Mouse (Mus musculus) lung, embryonic 14.5 days (tissue): Measurements from ENCODE around the gene Ltb. TPM values are rescaled to one million over a fixed set of nuclear protein-coding genes. Genes with fewer than 3 reads are reported as not detected.

Experiments
- ATAC-seq: fragments of 200-750 bp; cut with Nextera tagmentation; 2 replicates; pipeline ENCODE4 v1.8.0; 2017; ENCODE audit warnings: mild to moderate bottlenecking, moderate TSS enrichment, moderate library complexity; ENCODE audit not compliant: insufficient read depth
- DNase-seq: peaks from one replicate; pipeline ENCODE4 v3.0.0-alpha.2; 2015
- H3K27ac ChIP-seq: fragments of 300-500 bp; sonication (generic); 2 replicates; pipeline ENCODE4 v1.5.1; 2014; ENCODE audit warnings: low read depth, mild to moderate bottlenecking, moderate library complexity
- H3K27me3 ChIP-seq: fragments of 300-500 bp; sonication (generic); 2 replicates; pipeline ENCODE4 v1.6.1; 2014; ENCODE audit warnings: low read length, control low read depth; ENCODE audit not compliant: insufficient read depth
- H3K36me3 ChIP-seq: fragments of 300-500 bp; sonication (generic); 2 replicates; pipeline ENCODE4 v1.6.1; 2014; ENCODE audit warnings: control low read depth; ENCODE audit not compliant: insufficient read depth
- H3K4me1 ChIP-seq: fragments of 300-500 bp; sonication (generic); 2 replicates; pipeline ENCODE4 v1.6.1; 2014; ENCODE audit warnings: antibody characterized with exemption, control low read depth; ENCODE audit not compliant: insufficient read depth
- H3K4me2 ChIP-seq: fragments of 300-500 bp; sonication (generic); 2 replicates; pipeline ENCODE4 v1.6.1; 2014; ENCODE audit warnings: mild to moderate bottlenecking
- H3K4me3 ChIP-seq: fragments of 300-500 bp; sonication (generic); 2 replicates; pipeline ENCODE4 v1.5.1; 2014; ENCODE audit warnings: low read depth, low read length
- H3K9ac ChIP-seq: fragments of 300-500 bp; sonication (generic); 2 replicates; pipeline ENCODE4 v1.6.1; 2014
- H3K9me3 ChIP-seq: fragments of 300-500 bp; sonication (generic); 2 replicates; pipeline ENCODE4 v1.6.1; 2016; ENCODE audit warnings: low read depth, low read length, control low read depth
- CTCF ChIP-seq: IDR thresholded peaks from 2 replicates; pipeline ENCODE4 v1.5.1; 2016; ENCODE audit warnings: antibody characterized with exemption, low read depth
- WGBS: fragments of 180-500 bp; shearing (Covaris S2); extraction: QIAGEN DNeasy Blood & Tissue Kit; methylation state at CpG from one replicate; pipeline ENCODE4 v1.1.7; 2014; 5-methylcytosine and 5-hydroxymethylcytosine counted together
- polyA plus RNA-seq: library from polyadenylated mRNA; unstranded; fragments of >200 nt; fragmentation: Nextera tagmentation; extraction: Ambion mirVana; gene quantifications from 2 replicates; pipeline ENCODE4 v1.2.1, GENCODE M21; 2014

The Ltb gene
- polyA plus RNA-seq, 1 experiment from 2014 or later = not detected

- Histone ChIP-seq H3K27me3 (peaks cover 33% of the 10 kb centered on the region), H3K36me3 (no peaks in the 10 kb centered on the region)
- ATAC-seq = peak; percentile 84
These were observed 1.5 kb downstream of the Ltb start for GRCm38 (mm10) chr17:35195631-35196320.

GRCm38 (mm10) chr17:35196321-35196641, 2.0 kb downstream of the Ltb start:
- Histone ChIP-seq H3K27ac (no peak overlapping the region), H3K9me3 (no peaks in the 10 kb centered on the region), H3K9ac (peak overlapping the region; percentile 7; the same call in 1 of the 2 replicates), H3K4me3 (peak overlapping the region; percentile 41), H3K4me2 (peak overlapping the region; percentile 77), H3K36me3 (no peaks in the 10 kb centered on the region), H3K27me3 (peaks cover 38% of the 10 kb centered on the region), H3K4me1 (no peaks in the 10 kb centered on the region; the same call in none of the 2 replicates)
- DNase-seq = no peak
- WGBS = 24% methylated on average over 9 of the region's 9 CpGs
- no peak for ATAC-seq
- no peak for TF ChIP-seq CTCF

More at GRCm38 (mm10) chr17:35195631-35196320, 1.5 kb downstream of the Ltb start:
- Histone ChIP-seq H3K4me3 (peak overlapping the region; percentile 41), H3K27ac (no peak overlapping the region), H3K9ac (peak overlapping the region; percentile 7), H3K4me2 (peak overlapping the region; percentile 77), H3K9me3 (no peaks in the 10 kb centered on the region), H3K4me1 (no peaks in the 10 kb centered on the region; the same call in none of the 2 replicates)
- peak; percentile 83 for DNase-seq
- TF ChIP-seq CTCF = peak; percentile 77
- WGBS = under 1% methylated on average over 66 of the region's 66 CpGs

- 42% methylated on average over 5 of the region's 6 CpGs for WGBS
- H3K9ac ChIP-seq = no peak overlapping the region
- H3K9me3 ChIP-seq = no peaks in the 10 kb centered on the region
- no peaks in the 10 kb centered on the region; the same call in none of the 2 replicates for H3K4me1 ChIP-seq
- no peak for TF ChIP-seq CTCF
- H3K4me3 ChIP-seq = no peak overlapping the region
- ATAC-seq (no peak), DNase-seq (no peak)
- no peaks in the 10 kb centered on the region for H3K36me3 ChIP-seq
- no peak overlapping the region for H3K4me2 ChIP-seq
- peaks cover 43% of the 10 kb centered on the region for H3K27me3 ChIP-seq
- H3K27ac ChIP-seq = no peak overlapping the region
These were observed 2.9 kb downstream of the Ltb start for GRCm38 (mm10) chr17:35197126-35197525.

- Histone ChIP-seq H3K9ac (no peak overlapping the region), H3K4me1 (no peaks in the 10 kb centered on the region; the same call in none of the 2 replicates)
- 53% methylated on average over 7 of the region's 7 CpGs for WGBS
These were observed 3.8 kb downstream of the Ltb start for GRCm38 (mm10) chr17:35198029-35198428.

GRCm38 (mm10) chr17:35198946-35199345, 4.7 kb downstream of the Ltb start:
- 28% methylated on average over 8 of the region's 8 CpGs for whole genome bisulfite sequencing
- H3K9ac ChIP-seq = no peak overlapping the region
- no peak for ATAC-seq
- H3K27ac ChIP-seq = no peak overlapping the region
- no peak overlapping the region for H3K4me2 ChIP-seq
- TF ChIP-seq CTCF = no peak
- no peaks in the 10 kb centered on the region for H3K9me3 ChIP-seq
- H3K4me3 ChIP-seq = no peak overlapping the region
- H3K36me3 ChIP-seq = no peaks in the 10 kb centered on the region
- peaks cover 48% of the 10 kb centered on the region for H3K27me3 ChIP-seq
- no peak for DNase-seq
- H3K4me1 ChIP-seq = no peaks in the 10 kb centered on the region; the same call in none of the 2 replicates

More at GRCm38 (mm10) chr17:35198029-35198428, 3.8 kb downstream of the Ltb start:
- Histone ChIP-seq H3K36me3 (no peaks in the 10 kb centered on the region), H3K27me3 (peaks cover 43% of the 10 kb centered on the region), H3K4me3 (no peak overlapping the region), H3K27ac (no peak overlapping the region), H3K4me2 (no peak overlapping the region), H3K9me3 (no peaks in the 10 kb centered on the region)
- no peak for TF ChIP-seq CTCF
- ATAC-seq = no peak
- no peak for DNase-seq

- no peaks in the 10 kb centered on the region; the same call in 1 of the 2 replicates for H3K4me1 ChIP-seq
- no peaks in the 10 kb centered on the region for H3K9me3 ChIP-seq
- no peak overlapping the region for H3K4me3 ChIP-seq
- H3K27me3 ChIP-seq = peaks cover 44% of the 10 kb centered on the region
- no peak for TF ChIP-seq CTCF
- 70% methylated on average over 11 of the region's 11 CpGs for WGBS
- H3K27ac ChIP-seq = no peak overlapping the region
- ATAC-seq = no peak
- no peak for DNase-seq
- no peak overlapping the region for H3K9ac ChIP-seq
- no peaks in the 10 kb centered on the region for H3K36me3 ChIP-seq
- no peak overlapping the region for H3K4me2 ChIP-seq
These were observed 6.2 kb downstream of the Ltb start for GRCm38 (mm10) chr17:35200398-35200797.

- Histone ChIP-seq H3K27me3 (peaks cover 37% of the 10 kb centered on the region), H3K4me3 (0 out of 2 replicates have a peak overlapping the region, but pooled peaks have one; percentile 1)
These were observed 6.9 kb downstream of the Ltb start for GRCm38 (mm10) chr17:35201128-35201527.

More at GRCm38 (mm10) chr17:35201128-35201527, 6.9 kb downstream of the Ltb start:
- no peaks in the 10 kb centered on the region for H3K4me1 ChIP-seq
- no peak overlapping the region for H3K9ac ChIP-seq
- no peak for TF ChIP-seq CTCF
- no peaks in the 10 kb centered on the region for H3K36me3 ChIP-seq
- H3K9me3 ChIP-seq = no peaks in the 10 kb centered on the region
- ATAC-seq (no peak), DNase-seq (no peak)
- no peak overlapping the region for H3K27ac ChIP-seq
- 46% methylated on average over 11 of the region's 11 CpGs for WGBS
- no peak overlapping the region for H3K4me2 ChIP-seq
